Mouse (Mus musculus) CH12F3 (cell line): ENCODE measurements around the gene Arid1b.

Experiments used
- in situ Hi-C: fragments of 300-500 bp; cut with MboI; formaldehyde crosslinking; loops from 2 replicates; pipeline ENCODE4 v1.14.3; 2020; ENCODE audit warnings: low sequenced_read_pairs

The Arid1b gene

DNA sequence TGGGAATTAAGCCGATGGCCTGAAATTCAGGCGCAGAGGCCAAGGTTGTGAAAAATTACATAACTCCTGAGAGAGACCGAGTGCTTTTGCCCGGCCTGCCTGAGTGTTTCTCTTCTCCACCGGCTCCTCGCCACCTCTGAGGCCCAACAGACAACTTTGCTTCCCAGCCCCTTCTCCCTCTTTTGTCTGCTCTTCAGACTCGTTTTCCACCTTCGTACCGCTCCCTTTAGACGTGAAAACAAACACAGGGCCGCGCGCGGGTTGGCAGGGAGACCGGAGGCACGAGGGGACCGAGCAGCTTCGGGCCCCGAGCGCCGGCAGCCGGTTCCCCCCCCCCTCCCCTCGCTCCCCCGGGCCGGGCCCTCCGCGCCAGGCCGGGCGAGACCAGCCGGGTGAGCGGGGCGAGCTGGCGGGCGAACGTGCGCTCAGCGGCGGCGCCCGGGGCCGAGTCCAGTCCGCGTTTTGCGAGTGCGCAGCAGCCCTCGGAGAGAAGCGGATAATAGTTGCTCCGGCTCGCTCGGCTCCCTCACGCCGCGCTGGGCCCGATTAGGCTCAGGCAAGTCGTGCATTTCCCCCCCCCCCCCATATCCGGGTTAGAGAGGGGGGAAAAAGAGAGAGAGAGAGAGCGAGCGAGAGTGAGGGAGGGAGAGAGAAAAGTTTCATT is at the start of gene Arid1b:
Arid1b (plus strand) TSS at position 493 of the 664 bp plus-strand sequence.
- in situ Hi-C loops: no loop called here

DNA sequence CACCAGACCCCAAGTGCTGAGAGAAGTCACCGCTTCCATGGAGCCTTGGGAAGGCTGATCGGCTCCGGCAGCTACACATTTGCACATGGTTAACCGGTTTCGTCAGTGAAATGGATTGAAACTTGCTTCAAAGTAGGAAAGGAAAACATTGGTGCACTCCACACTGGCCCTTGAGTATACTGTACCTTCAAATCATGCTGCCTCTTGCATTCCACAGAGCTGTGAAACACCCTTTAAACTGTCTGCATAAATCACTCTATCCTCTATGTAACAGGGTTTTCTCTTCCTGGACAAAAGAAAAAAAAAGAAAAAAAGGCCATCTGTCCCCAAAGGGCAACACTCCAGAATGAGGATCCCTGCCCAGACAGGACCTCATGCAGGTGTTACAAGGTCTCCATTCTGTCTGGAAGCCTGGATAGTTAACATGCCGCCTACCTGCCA is 48.8 kb upstream of the Arid1b start:
- in situ Hi-C loops: no loop called here

DNA sequence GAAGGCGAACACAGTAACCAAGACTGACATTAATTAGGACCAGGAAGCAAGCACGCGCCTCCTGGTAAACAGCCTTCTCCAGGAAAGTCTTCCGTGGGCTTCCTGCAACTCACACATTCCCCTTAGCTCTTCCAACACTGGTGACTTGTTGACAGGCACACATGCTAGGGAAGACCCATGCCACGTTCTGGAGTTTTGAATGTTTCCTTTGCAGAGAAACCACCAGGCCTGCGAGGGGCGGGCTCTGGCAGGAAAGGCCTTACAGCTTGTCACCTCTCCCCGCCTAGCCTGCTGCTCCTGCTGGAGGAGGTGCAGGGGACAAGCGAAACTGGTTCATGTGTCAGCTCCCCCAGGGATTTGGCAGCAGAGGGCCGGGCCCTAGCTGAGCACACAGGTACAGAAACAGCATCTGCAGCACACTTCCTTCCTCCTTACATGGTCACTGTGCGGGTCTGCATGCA is 48.2 kb upstream of the Arid1b start:
- in situ Hi-C loops: no loop called here

DNA sequence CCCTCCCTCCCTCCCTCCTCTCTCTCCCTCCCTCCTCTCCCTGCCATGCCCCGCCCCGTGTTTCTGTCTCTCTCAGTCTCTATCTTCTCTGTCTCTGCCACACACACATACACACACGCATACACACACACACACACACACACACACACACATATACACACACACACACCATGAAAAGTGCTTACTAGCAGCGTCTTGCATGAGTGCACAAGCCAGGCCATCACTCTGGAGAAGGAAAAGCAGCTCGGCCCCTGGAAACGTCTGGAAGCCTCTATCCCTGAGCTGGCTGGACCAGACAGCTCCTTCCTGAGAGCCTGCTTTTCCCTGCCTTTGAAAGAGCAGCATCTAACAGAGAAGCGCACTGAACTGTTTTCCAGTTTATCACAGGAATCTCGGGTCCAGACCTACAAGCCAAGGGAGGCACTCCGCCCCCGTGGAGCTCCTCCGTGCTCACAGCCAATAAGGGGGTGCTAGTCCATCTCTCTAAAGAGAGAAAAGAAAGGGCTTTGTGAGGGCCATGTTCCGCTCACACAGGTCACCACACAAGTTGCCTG is 47.6 kb upstream of the Arid1b start:
- in situ Hi-C loops: no loop called here

DNA sequence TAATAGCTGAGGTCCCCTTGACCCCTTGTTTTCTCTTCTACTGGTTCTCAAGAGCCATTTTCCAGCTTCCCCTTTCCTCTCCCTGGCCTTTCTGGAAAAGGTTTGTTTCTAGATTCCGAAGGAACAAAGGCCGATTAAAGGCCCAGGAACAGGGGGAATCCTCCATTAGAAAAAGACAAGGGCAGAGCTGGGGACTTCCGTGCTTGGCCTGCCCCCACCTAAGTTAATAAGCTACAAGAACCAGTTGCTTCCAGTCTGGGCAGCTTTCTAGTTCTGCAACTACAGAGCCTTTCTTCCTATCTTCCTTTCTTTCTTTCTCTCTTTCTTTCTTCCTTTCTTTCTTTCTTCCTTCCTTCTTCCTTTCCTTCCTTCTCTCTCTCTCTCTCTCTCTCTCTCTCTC is 47.1 kb upstream of the Arid1b start:
- in situ Hi-C loops: no loop called here

DNA sequence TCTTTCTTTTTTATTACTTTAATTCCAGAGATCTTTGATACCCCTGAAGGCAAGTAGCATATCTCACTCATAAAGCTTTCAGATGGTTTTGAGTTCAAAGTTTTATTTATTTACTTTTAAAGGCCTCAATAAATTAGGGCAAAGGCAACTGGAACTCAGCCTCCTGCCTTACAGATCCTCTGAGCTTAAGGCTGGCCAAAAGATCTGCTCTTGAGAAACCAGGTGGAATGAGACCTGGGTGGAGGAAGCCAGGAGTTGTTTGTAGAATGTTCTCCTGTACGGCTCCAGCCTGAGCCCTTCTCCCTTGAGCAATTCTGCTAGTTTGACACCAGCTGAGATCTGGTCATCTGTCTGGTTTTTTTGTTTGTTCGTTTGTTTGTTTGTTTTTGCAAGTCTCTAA is 46.7 kb upstream of the Arid1b start:
- in situ Hi-C loops: no loop called here

DNA sequence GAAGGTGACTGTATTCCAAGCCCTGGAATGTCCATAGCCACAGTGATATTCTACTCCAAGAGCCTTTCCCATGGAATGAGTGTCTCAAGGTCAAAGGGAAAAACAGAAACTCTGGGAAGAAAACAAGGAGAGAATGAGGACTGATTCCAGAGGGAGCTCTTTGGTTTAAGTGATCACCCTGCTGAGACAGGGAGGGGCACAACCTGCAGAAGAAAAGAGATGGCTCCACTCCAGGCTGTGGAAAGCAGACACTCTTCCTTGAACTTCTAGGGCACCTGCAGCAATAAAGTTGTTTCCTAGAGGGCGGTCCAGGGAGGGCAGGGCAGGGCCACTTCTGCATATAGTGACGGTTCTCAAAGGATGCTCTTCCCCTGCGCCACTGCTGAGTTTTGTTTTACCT is 45.6 kb upstream of the Arid1b start:
- in situ Hi-C loops: no loop called here

DNA sequence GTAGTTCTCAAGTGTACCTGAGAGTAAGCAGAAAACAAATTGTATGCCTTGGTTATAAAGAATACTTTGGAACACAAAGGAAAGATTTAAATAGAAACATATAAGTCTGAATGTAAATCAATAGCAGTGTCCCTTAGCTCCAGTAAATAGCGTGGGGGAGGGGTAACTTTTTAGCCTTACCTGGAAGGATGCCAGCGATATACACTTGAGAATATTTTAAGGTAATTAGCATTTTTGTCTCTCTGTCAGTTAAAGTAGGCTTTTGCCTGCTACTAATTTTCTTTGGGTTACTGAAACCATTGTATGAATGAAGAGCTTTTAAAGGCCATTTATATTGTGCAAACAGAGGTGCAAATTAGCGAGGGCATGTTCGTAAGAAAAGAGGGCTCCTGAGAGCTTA is 39.7 kb upstream of the Arid1b start:
- in situ Hi-C loops: no loop called here

DNA sequence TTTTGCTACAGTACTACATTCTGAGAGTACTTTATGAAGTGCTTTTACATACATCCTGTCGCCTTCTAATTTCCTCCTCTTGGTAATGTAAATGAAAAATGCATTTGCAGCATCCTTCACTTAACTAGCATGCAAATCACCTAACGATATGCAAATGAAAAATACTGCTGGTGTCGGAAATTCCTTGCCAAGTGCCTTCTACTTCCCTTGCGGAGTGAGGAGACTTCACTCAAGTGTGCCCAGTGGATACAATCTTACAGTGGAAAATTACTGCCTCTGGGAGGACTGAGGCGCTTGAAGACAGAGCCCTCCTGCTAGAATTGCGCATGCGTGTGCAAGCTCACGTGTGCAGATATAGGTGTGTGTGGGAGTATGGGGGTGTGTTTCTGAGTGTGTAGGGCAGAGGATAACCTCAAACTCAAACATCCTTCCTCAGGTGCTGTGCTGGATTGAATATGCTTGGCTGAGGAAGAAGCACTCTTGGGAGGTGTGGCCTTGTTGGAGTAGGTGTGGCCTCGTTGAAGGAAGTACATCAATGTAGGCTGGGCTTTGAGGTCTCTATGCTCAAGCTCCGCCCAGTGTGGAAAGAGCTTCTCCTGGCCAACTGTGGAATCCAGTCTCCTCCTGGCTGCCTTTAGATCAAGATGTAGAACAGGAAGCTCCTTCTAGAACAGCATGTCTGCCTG is 29.8 kb upstream of the Arid1b start:
- in situ Hi-C loops: no loop called here

DNA sequence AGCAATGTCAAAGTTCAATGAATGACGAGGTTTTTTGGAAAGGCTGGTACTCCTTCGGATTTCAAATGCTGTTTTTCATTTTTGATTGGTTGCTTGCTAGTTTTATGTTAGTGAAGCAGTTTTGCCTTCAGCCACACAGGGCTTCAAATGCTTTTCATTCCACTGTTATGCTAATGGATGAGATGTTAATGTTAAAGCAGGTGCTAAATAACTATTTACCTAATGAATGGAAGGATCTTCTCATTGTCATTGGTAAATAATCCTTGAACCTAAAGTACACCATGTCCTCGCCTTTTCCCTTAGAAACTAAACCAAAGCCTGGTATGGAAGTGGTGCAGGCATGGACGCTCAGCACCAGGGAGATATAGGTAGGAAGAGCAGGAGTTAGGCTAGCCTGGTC is 26.9 kb upstream of the Arid1b start:
- in situ Hi-C loops: no loop called here

DNA sequence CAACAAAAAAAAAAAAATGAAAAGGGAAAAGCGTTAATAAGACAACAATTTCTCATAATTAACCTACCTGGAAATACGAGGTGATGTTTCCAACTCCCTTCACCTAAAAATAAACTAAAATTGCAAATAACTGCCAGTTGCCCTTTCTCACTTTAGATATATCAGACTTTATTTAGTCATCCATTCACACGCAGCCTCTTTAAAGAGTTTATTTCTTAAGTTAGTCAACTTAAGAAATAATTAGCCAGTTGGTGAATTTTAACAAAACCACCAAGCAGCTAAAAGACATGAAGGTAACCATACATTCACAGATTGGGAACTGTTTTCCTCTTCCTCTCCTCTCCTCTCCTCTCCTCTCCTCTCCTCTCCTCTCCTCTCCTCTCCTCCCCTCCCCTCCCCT is 26.1 kb upstream of the Arid1b start:
- in situ Hi-C loops: no loop called here

DNA sequence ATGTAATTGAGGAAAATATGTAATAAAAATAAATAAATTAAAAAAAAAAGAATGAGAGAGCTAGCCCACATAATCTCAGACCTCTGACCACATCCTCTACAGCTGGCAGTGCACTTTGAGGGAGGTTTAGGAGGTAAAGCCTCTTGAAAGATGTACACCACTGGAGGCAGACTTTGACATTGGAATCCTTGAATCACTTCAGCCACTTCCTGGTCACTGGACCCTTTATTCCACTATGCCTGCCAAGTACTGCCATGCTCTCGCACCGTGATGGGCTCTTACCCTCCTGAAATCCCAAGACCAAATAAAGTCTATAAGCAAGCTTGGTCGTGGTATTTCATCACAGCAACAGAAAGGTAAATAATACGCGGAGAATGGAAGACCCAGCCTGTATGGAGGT is 25.3 kb upstream of the Arid1b start:
- in situ Hi-C loops: no loop called here

DNA sequence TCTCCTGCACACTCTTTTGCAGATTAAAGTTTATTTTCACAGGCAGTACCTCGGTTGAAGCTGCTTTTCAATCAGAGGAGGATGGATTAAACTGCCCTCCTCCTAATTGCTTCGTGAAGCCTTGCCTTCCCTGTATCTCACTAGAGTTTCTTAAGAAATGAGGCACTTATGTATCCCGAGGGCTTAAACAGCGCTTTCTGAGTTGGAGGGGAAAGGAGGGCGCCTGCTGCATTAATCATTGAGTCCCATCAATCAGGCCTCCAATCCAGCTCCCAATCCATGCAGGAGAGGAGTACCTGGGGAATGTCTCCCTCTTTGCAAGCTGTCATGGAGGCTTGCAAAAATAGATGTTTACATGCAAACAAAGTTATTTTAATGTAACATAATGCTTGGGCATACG is 21.9 kb upstream of the Arid1b start:
- in situ Hi-C loops: no loop called here

DNA sequence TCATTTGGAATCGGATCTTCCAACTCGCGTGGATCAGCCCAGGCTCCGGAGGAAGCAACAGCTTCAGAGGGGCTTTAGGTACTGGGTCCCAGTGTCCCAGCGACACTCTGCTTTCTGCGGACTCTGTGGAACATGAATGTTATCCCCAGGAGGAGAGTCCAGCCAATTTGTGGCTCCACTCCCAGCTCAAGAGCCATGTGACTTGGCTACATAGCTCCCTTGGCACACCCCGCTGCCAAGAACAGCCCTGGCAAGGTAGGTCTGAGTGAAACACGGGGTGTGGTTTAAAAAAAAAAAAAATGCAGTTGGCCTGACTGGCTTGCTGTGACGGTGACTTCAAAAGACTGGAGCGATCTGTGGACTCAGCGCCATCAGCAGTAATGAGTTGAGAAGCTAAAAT is 19.4 kb upstream of the Arid1b start:
- in situ Hi-C loops: no loop called here

DNA sequence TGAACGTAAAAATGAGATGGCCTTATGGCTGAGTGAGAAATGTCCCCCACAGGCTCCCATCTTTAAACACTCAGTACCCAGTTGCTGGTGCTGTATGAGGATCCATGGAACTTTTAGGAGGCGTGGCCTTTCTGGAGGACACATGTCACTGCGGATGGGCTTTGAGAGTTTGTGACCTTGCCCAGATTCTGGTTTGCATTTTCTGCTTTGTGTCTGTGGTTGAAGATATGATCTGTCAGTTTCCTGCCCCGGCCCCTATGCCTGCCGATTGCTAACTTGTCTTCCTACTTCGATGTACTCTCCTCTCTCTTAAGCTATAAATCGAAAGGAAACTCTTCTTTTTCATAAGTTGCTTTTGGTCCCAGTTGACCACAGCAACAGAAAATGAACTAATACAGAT is 14.0 kb upstream of the Arid1b start:
- in situ Hi-C loops: no loop called here

DNA sequence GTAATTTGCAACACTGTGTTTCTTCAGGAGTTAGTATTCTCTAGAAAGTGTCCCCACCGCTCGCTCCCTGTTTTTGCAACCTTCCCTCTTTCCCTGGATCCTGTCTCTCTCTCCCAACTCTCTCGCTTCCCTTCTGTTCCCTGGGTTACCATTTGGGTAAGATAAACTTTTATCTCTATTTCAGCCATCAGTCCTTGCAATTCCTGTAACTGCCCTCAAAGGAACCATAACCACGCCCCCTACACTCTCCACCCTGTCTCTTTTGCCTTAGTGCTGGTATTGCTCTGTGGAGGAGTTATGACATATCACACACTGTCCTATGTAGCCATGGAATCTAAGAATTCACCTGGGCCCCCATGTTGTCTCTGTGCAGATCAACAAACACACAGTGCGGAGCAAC is 11.3 kb upstream of the Arid1b start:
- in situ Hi-C loops: no loop called here

DNA sequence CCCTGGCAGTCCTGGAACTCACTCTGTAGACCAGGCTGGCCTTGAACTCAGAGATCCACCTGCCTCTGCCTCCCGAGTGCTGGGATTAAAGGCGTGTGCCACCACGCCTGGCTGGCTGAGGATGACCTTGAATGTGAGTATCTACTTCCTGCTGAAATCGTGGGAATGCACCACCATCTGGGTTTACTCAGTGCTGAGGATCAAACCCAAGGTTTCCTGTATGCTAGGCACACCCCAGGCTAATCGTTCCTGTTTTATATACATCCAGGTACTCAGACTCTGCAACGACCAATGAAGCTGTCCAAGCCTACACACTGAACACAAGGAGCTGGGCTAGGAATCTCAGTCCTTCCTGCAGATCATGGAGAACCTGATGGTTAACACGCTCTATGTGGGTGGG is 9.4 kb upstream of the Arid1b start:
- in situ Hi-C loops: no loop called here

DNA sequence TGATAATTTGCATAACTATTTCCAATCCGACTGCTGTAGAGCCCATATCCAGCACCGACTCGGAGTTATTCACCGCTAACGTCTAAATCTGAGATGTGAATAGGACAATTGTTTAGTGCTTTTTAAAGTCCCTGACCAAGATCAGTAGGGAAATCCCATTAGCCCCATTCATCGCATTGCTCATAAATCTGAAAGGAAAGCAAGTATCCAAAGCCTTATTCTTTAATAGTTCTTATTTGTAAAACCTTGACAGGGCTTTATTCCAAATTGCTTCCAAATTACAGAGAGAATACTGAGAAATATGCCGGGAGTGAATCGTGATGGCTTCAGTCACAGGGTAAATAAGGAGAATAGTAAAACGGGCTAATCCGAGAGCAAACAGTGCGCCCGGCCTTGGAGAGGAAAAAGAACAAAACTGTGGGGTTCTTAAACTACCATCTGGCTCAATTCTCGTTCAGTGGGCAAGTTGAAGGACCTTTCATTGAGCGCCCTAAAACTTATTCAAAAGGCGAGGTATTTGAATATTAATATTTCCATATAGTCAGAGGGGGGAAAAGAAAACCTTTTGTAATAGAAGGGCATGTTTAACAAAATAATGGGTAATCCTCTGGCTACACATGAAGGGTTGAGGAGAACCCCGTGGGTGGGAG is 3.1 kb upstream of the Arid1b start:
- in situ Hi-C loops: no loop called here

DNA sequence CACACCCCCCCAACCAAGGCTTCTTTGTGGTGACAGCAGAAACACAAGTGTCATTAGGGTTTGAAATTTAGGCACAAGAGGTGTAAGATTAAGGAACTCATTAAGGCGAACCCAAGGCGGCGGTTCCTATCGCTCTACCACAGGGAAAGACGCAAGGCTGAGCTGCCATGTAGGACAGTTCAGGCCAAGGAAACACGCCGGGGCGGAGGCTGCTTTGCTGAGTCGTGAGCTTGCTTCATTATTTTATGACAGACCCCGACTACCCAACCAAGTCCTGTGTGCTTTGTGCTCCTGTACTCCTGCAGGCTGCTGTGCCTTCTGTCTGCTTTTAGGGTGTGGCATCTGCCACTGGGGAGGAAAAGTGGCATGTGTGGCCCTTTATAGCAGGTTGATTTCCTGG is 2.5 kb upstream of the Arid1b start:
- in situ Hi-C loops: no loop called here

DNA sequence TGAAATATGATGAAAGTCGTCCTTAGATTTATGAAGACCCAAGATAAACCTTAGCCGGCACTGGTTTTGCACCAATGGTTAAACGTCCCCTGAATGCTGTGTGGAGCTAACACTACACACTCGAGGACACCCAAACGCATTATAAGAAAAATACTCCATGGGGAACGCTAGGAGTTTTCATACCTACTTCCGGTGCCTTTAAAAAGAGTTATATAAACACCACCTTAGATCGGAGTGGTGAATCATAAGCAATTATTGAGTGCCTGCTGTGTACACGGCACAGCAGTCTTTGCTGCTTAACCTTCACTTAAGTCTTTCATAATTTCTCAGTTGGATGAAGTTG is 664 bp upstream of the Arid1b start:
- in situ Hi-C loops: no loop called here

DNA sequence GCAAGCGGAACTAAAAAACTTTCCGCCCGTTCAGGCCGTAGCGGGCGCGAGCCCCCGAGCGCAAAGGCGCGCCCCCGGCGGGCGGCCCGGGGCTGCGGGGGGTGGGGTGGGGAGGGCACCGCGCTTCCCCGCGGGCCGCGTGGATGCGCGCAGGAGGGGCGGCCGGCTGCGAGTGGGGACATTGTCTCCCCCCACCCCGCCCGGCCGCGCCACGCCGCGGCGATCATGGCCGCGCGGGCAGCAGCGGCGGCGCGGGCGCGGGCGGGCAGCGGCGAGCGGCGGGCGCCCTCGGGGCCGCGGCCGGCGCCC is 326 bp downstream of the Arid1b start:
- in situ Hi-C loops: no loop called here
